Mouse (Mus musculus) erythroblast, adult 5-6 weeks (primary cell): ENCODE data around the gene Dgkz. TPM values are rescaled to one million over a fixed set of nuclear protein-coding genes. Genes with fewer than 3 reads are reported as not detected.

Experiments used
- ATAC-seq: replicated peaks from 2 replicates; pipeline ENCODE4 v1.8.0; 2016; ENCODE audit warnings: moderate number of reproducible peaks, mild to moderate bottlenecking, moderate TSS enrichment, inconsistent platforms; ENCODE audit not compliant: poor library complexity, low FRiP score, severe bottlenecking
- total RNA-seq, 2 experiments: library from RNA; stranded (forward) in 1 of 2; stranded (reverse) in 1 of 2; fragments of 150-400 nt in 1 of 2; fragments of 200-764, 138-1000 nt in 1 of 2; gene quantifications; 2 replicates each; pipeline versions ENCODE4 v1.2.3 to v1.2.4; 2015 to 2017; ENCODE audit warnings: low replicate concordance in 2 of 2

Gene Dgkz
- total RNA-seq, 2 experiments from 2014 or later = 13.7 to 75.1 TPM

GRCm38 (mm10) chr2:91945483-91945882 is 30.2 kb downstream of the Dgkz start, which contains the start of gene Gm9821:
Gm9821 (plus strand) TSS chr2:91945703.
- no peak for ATAC-seq

- peak; percentile 50; the same call in 1 of the 2 replicates for ATAC-seq
These were observed 31.3 kb downstream of the Dgkz start for GRCm38 (mm10) chr2:91944170-91944950.

- 0 out of 2 replicates have a peak, but pooled peaks have one; percentile 21 for ATAC-seq
These were observed 33.3 kb downstream of the Dgkz start for GRCm38 (mm10) chr2:91942356-91942755.

- ATAC-seq = no peak
These were observed 36.2 kb downstream of the Dgkz start for GRCm38 (mm10) chr2:91939303-91939935.

GRCm38 (mm10) chr2:91936154-91936553 is 39.5 kb downstream of the Dgkz start:
- no peak for ATAC-seq

GRCm38 (mm10) chr2:91934826-91935525 is 40.7 kb downstream of the Dgkz start:
- no peak for ATAC-seq

GRCm38 (mm10) chr2:91934016-91934415 is 41.6 kb downstream of the Dgkz start:
- no peak for ATAC-seq

- ATAC-seq = no peak
These were observed 42.2 kb downstream of the Dgkz start for GRCm38 (mm10) chr2:91933471-91933870.

GRCm38 (mm10) chr2:91932737-91933350 is 42.8 kb downstream of the Dgkz start:
- ATAC-seq = no peak

GRCm38 (mm10) chr2:91932160-91932711 is 43.4 kb downstream of the Dgkz start, which contains the start of gene Mdk:
Mdk (minus strand) TSS chr2:91932297.
- no peak for ATAC-seq

- no peak for ATAC-seq
These were observed 44.1 kb downstream of the Dgkz start for GRCm38 (mm10) chr2:91931328-91932159.

- no peak for ATAC-seq
These were observed 44.8 kb downstream of the Dgkz start for GRCm38 (mm10) chr2:91930761-91931291.

GRCm38 (mm10) chr2:91929936-91930335 is 45.7 kb downstream of the Dgkz start:
- ATAC-seq = no peak

GRCm38 (mm10) chr2:91929455-91929854 is 46.2 kb downstream of the Dgkz start:
- ATAC-seq = no peak

GRCm38 (mm10) chr2:91928534-91929350 is 46.9 kb downstream of the Dgkz start:
- ATAC-seq = no peak

- peak; percentile 42 for ATAC-seq
These were observed 47.7 kb downstream of the Dgkz start for GRCm38 (mm10) chr2:91927826-91928533.

GRCm38 (mm10) chr2:91926949-91927348 is 48.7 kb downstream of the Dgkz start, which contains the start of gene Chrm4:
Chrm4 (plus strand) TSS chr2:91927249.
- ATAC-seq = no peak
